Mouse (Mus musculus) large intestine, adult 2 months (tissue): ENCODE results near the gene Prkch. TPM values are rescaled to one million over a fixed set of nuclear protein-coding genes. Genes with fewer than 3 reads are reported as not detected.

Experiments
- DNase-seq: peaks from one replicate; pipeline ENCODE4 v3.0.0-alpha.2; 2012; ENCODE audit warnings: low read depth, low spot score
- WGBS: fragments of 180-500 bp; shearing (Covaris S2); methylation state at CpG from one replicate; pipeline ENCODE4 v1.1.7; 2018; 5-methylcytosine and 5-hydroxymethylcytosine counted together
- polyA plus RNA-seq: library from polyadenylated mRNA; depleted of rRNA; stranded (reverse); fragments of >200 nt; gene quantifications from 2 replicates; pipeline ENCODE4 v1.2.3, GENCODE M21; 2012; rRNA removed

Gene Prkch
- polyA plus RNA-seq, 1 experiment, result 3.0 TPM

GRCm38 (mm10) chr12:73810041-73810795 is 225.6 kb downstream of the Prkch start:
- 51% methylated on average over 13 of the region's 13 CpGs for WGBS
- DNase-seq, result no peak

GRCm38 (mm10) chr12:73810903-73811302 is 226.3 kb downstream of the Prkch start:
- no peak for DNase-seq
- WGBS, result 70% methylated on average over 5 of the region's 5 CpGs

GRCm38 (mm10) chr12:73812198-73812597 is 227.6 kb downstream of the Prkch start:
- WGBS, result 90% methylated on average over 6 of the region's 6 CpGs
- DNase-seq, result no peak

GRCm38 (mm10) chr12:73813016-73813900 is 228.7 kb downstream of the Prkch start:
- WGBS, result 54% methylated on average over 11 of the region's 11 CpGs
- DNase-seq, result no peak

GRCm38 (mm10) chr12:73814056-73814735 is 229.6 kb downstream of the Prkch start:
- DNase-seq, result no peak
- WGBS, result 90% methylated on average over 5 of the region's 5 CpGs

GRCm38 (mm10) chr12:73814897-73815296 is 230.3 kb downstream of the Prkch start:
- DNase-seq, result no peak
- 89% methylated on average over 2 of the region's 2 CpGs for WGBS

GRCm38 (mm10) chr12:73815463-73815862 is 230.9 kb downstream of the Prkch start:
- no peak for DNase-seq
- WGBS, result 83% methylated on average over 4 of the region's 4 CpGs

- DNase-seq, result no peak
- WGBS, result 54% methylated on average over 2 of the region's 2 CpGs
Measured at GRCm38 (mm10) chr12:73815892-73816291, 231.3 kb downstream of the Prkch start.

GRCm38 (mm10) chr12:73816866-73817265 is 232.3 kb downstream of the Prkch start:
- WGBS, result 91% methylated on average over 1 of the region's 1 CpGs
- no peak for DNase-seq

GRCm38 (mm10) chr12:73818801-73819200 is 234.2 kb downstream of the Prkch start:
- 68% methylated on average over 1 of the region's 1 CpGs for WGBS
- no peak for DNase-seq

- WGBS, result 78% methylated on average over 4 of the region's 4 CpGs
- DNase-seq, result no peak
Measured at GRCm38 (mm10) chr12:73821176-73821575, 236.6 kb downstream of the Prkch start.

- 85% methylated on average over 12 of the region's 12 CpGs for WGBS
- DNase-seq, result no peak
Measured at GRCm38 (mm10) chr12:73822331-73822730, 237.7 kb downstream of the Prkch start.

- no peak for DNase-seq
- WGBS, result 77% methylated on average over 1 of the region's 1 CpGs
Measured at GRCm38 (mm10) chr12:73824828-73825227, 240.2 kb downstream of the Prkch start.

Other genes with a start within 250 kb of the Prkch start
- gene Tmem30b, start 38.4 kb upstream of the Prkch start, polyA plus RNA-seq, result 45.9 and 60.0 TPM in 2 replicates